Mouse (Mus musculus): ENCODE results near the gene Exosc5.

The Exosc5 gene

GRCm38 (mm10) chr7:25705801-25706251 lies 46.9 kb downstream of the Exosc5 start:
- DNase-seq (ENCODE audit: extremely low spot score): no peak

- no peak for DNase-seq (ENCODE audit: extremely low spot score)
These were observed 47.7 kb downstream of the Exosc5 start for GRCm38 (mm10) chr7:25706578-25707170.

GRCm38 (mm10) chr7:25707581-25708292 lies 48.8 kb downstream of the Exosc5 start:
- no peak for DNase-seq (ENCODE audit: extremely low spot score)

GRCm38 (mm10) chr7:25709961-25710360 lies 51.0 kb downstream of the Exosc5 start:
- DNase-seq (ENCODE audit: extremely low spot score): no peak

- DNase-seq (ENCODE audit: extremely low spot score): peak; percentile 38
These were observed 51.7 kb downstream of the Exosc5 start for GRCm38 (mm10) chr7:25710519-25711130.

- DNase-seq (ENCODE audit: extremely low spot score): no peak
These were observed 52.2 kb downstream of the Exosc5 start for GRCm38 (mm10) chr7:25711165-25711564.

- peak; percentile 74 for DNase-seq (ENCODE audit: extremely low spot score)
These were observed 52.8 kb downstream of the Exosc5 start for GRCm38 (mm10) chr7:25711731-25712197.

- DNase-seq (ENCODE audit: extremely low spot score): no peak
These were observed 53.8 kb downstream of the Exosc5 start for GRCm38 (mm10) chr7:25712801-25713200.

GRCm38 (mm10) chr7:25714581-25714980 lies 55.6 kb downstream of the Exosc5 start:
- no peak for DNase-seq (ENCODE audit: extremely low spot score)

- no peak for DNase-seq (ENCODE audit: extremely low spot score)
These were observed 56.8 kb downstream of the Exosc5 start for GRCm38 (mm10) chr7:25715731-25716271.

- DNase-seq (ENCODE audit: extremely low spot score): no peak
These were observed 58.5 kb downstream of the Exosc5 start for GRCm38 (mm10) chr7:25717478-25717877.

- peak; percentile 89 for DNase-seq (ENCODE audit: extremely low spot score)
These were observed 59.9 kb downstream of the Exosc5 start, which contains the start of gene Ccdc97 for GRCm38 (mm10) chr7:25718788-25719417. Gene Ccdc97 (minus strand): TSS chr7:25719088.

- DNase-seq (ENCODE audit: extremely low spot score): peak; percentile 81
These were observed 61.0 kb downstream of the Exosc5 start for GRCm38 (mm10) chr7:25719761-25720610.

- DNase-seq (ENCODE audit: extremely low spot score): no peak
These were observed 61.8 kb downstream of the Exosc5 start for GRCm38 (mm10) chr7:25720760-25721159.

All from embryo, embryonic 9.5 days (tissue).